Mouse (Mus musculus): ENCODE measurements at regions not wholly inside any gene's neighbourhood (a gene's known extent, or its start where the extent isn't known, plus 50 kb on each side); places are given as distances from the start of the nearest gene placed in this dataset.
A peak's percentile ranks its signal among the peaks of the same experiment; 100 is the strongest.
"Not testable (repeated sequence)": the region's sequence is repeated elsewhere in the genome, so short reads cannot be mapped to it uniquely, and the experiment has no call there.

- peak in 1 of 2 experiments; percentile 5 for DNase-seq
Observed at GRCm38 (mm10) chr12:64137997-64138396, 336.5 kb downstream of the Fscb start.

GRCm38 (mm10) chr12:64116438-64116837, 358.1 kb downstream of the Fscb start:
- DNase-seq: no peak

GRCm38 (mm10) chr12:64114476-64114875, 360.0 kb downstream of the Fscb start:
- no peak for DNase-seq

- DNase-seq: peak in 1 of 2 experiments; percentile 6
Observed at GRCm38 (mm10) chr12:64104214-64104613, 370.3 kb downstream of the Fscb start.

- no peak for DNase-seq
Observed at GRCm38 (mm10) chr12:64076789-64077188, 397.7 kb downstream of the Fscb start.

- DNase-seq: peak; percentile 4 to 14
Observed at GRCm38 (mm10) chr12:64045528-64045927, 429.0 kb downstream of the Fscb start.

- not testable (repeated sequence) for DNase-seq
Observed at GRCm38 (mm10) chr12:64008631-64009030, 465.9 kb downstream of the Fscb start.
